Mouse (Mus musculus) layer of hippocampus, adult 8-10 months (tissue): ENCODE measurements around the gene Micall2. TPM values are rescaled to one million over a fixed set of nuclear protein-coding genes. Genes with fewer than 3 reads are reported as not detected.
"Not testable (repeated sequence)": the region's sequence is repeated elsewhere in the genome, so short reads cannot be mapped to it uniquely, and the experiment has no call there.

ENCODE experiments used
- DNase-seq, 2 experiments: peaks; one replicate each; pipeline ENCODE4 v3.0.0; 2022; ENCODE audit warnings: low spot score in 2 of 2
- total RNA-seq, 4 experiments: library from RNA; stranded (reverse); gene quantifications; 2 replicates each; pipeline ENCODE4 v1.2.4; 2022

The Micall2 gene
- total RNA-seq: 1 to 10 TPM; 2.0 to 4.5 (median 2.8) TPM

- peak; percentile 80 to 90 for DNase-seq
These were observed at the start of gene Micall2 for GRCm38 (mm10) chr5:139735677-139736503. Gene Micall2 (minus strand): TSS chr5:139736336.

- DNase-seq: no peak
These were observed 45.3 kb upstream of the Micall2 start for GRCm38 (mm10) chr5:139781406-139781805.

GRCm38 (mm10) chr5:139776966-139777365, 40.8 kb upstream of the Micall2 start:
- DNase-seq: no peak

GRCm38 (mm10) chr5:139775216-139775926, 39.2 kb upstream of the Micall2 start, which contains the start of gene Ints1:
Gene Ints1 (minus strand): TSS chr5:139775674.
- peak; percentile 93 to 97 for DNase-seq

- no peak for DNase-seq
These were observed 32.1 kb upstream of the Micall2 start for GRCm38 (mm10) chr5:139768216-139768615.

- no peak for DNase-seq
These were observed 28.2 kb upstream of the Micall2 start for GRCm38 (mm10) chr5:139764296-139764695.

- DNase-seq: peak in 1 of 2 experiments; percentile 51
These were observed 22.0 kb upstream of the Micall2 start for GRCm38 (mm10) chr5:139758096-139758495.

- DNase-seq: no peak
These were observed 20.4 kb upstream of the Micall2 start for GRCm38 (mm10) chr5:139756586-139756985.

- no peak for DNase-seq
These were observed 20.0 kb upstream of the Micall2 start for GRCm38 (mm10) chr5:139756135-139756534.

- DNase-seq: peak in 1 of 2 experiments; percentile 68
These were observed 18.6 kb upstream of the Micall2 start for GRCm38 (mm10) chr5:139754753-139755152.

- peak in 1 of 2 experiments; percentile 60 for DNase-seq
These were observed 14.4 kb upstream of the Micall2 start for GRCm38 (mm10) chr5:139750535-139750934.

GRCm38 (mm10) chr5:139749413-139750125, 13.4 kb upstream of the Micall2 start:
- no peak for DNase-seq

- DNase-seq: no peak
These were observed 9.6 kb upstream of the Micall2 start for GRCm38 (mm10) chr5:139745771-139746170.

GRCm38 (mm10) chr5:139742640-139743039, 6.5 kb upstream of the Micall2 start:
- not testable (repeated sequence) for DNase-seq

- DNase-seq: no peak
These were observed 2.6 kb upstream of the Micall2 start for GRCm38 (mm10) chr5:139738592-139739315.

GRCm38 (mm10) chr5:139737841-139738591, 1.9 kb upstream of the Micall2 start:
- DNase-seq: no peak

GRCm38 (mm10) chr5:139736504-139736940, 386 bp upstream of the Micall2 start:
- no peak for DNase-seq

- DNase-seq: no peak
These were observed 1.4 kb downstream of the Micall2 start for GRCm38 (mm10) chr5:139734746-139735145.

GRCm38 (mm10) chr5:139734016-139734415, 2.1 kb downstream of the Micall2 start:
- no peak for DNase-seq

GRCm38 (mm10) chr5:139732634-139733107, 3.5 kb downstream of the Micall2 start:
- DNase-seq: no peak
